In genomic region chr10:89873146-89873950, GRCm38 (mm10) we compare ENCODE assay signal across 8 mouse cellular contexts. TPM values are rescaled to one million over a fixed set of nuclear protein-coding genes. Genes with fewer than 3 reads are reported as not detected.
DNase-seq lines count a peak whose midpoint lies in the region; ATAC-seq and TF ChIP-seq lines count a peak whose summit lies in the region.

Gene Anks1b (plus strand): TSS chr10:89873509.

- peak within 1 kb of the TSS; percentile 96 for H3K4me2 ChIP-seq in embryonic facial prominence, embryonic 11.5 days (ENCODE audit: low read depth, low read length)
- H3K4me2 ChIP-seq in heart, embryonic 15.5 days: peak within 1 kb of the TSS; percentile 96
- H3K4me2 ChIP-seq in liver, embryonic 15.5 days: peak within 1 kb of the TSS; percentile 62

- no peaks in the 10 kb centered on the region for H3K79me2 ChIP-seq in C2C12 (ENCODE audit: control insufficient read depth, insufficient read depth)

- peak; percentile 10 for ATAC-seq in activated CD4-positive, CD25-positive, alpha-beta regulatory T cell, adult 4 months
- ATAC-seq in embryonic facial prominence, embryonic 11.5 days (replicated peaks; ENCODE audit: insufficient number of reproducible peaks, low FRiP score, low TSS enrichment, low read depth): peak; percentile 81
- no peak for ATAC-seq in heart, embryonic 15.5 days (replicated peaks; ENCODE audit: insufficient number of reproducible peaks, insufficient read depth, low FRiP score, low read depth)
- ATAC-seq in liver, embryonic 15.5 days (ENCODE audit: insufficient read depth): no peak

- H3K27ac ChIP-seq in embryonic facial prominence, embryonic 11.5 days (replicated peaks; ENCODE audit: low read depth, low read length): no peak within 1 kb of the TSS
- H3K27ac ChIP-seq in heart, embryonic 15.5 days: no peak within 1 kb of the TSS
- H3K27ac ChIP-seq in layer of hippocampus, adult 2 months: peak within 1 kb of the TSS; percentile 93
- H3K27ac ChIP-seq in liver, embryonic 15.5 days (replicated peaks): no peak within 1 kb of the TSS

- no peaks in the 10 kb centered on the region for H3K4me1 ChIP-seq in embryonic facial prominence, embryonic 11.5 days (ENCODE audit: control insufficient read depth, insufficient read depth, low read length)
- peaks cover 13% of the 10 kb centered on the region for H3K4me1 ChIP-seq in heart, embryonic 15.5 days (replicated peaks)
- H3K4me1 ChIP-seq in liver, embryonic 15.5 days (replicated peaks): peaks cover 5% of the 10 kb centered on the region; the same call in 1 of the 2 replicates

- no peaks in the 10 kb centered on the region for H3K27me3 ChIP-seq in C2C12 (ENCODE audit: control insufficient read depth, insufficient read depth, insufficient read length)
- H3K27me3 ChIP-seq in embryonic facial prominence, embryonic 11.5 days (ENCODE audit: control insufficient read depth, insufficient read depth, low read length): peaks cover 4% of the 10 kb centered on the region
- H3K27me3 ChIP-seq in heart, embryonic 15.5 days: peaks cover 36% of the 10 kb centered on the region
- H3K27me3 ChIP-seq in liver, embryonic 15.5 days: peaks cover 43% of the 10 kb centered on the region

- under 1% methylated on average over 45 of the region's 48 CpGs for WGBS in embryonic facial prominence, embryonic 11.5 days
- WGBS in heart, embryonic 15.5 days: under 1% methylated on average over 47 of the region's 48 CpGs
- 1% methylated on average over 48 of the region's 48 CpGs for WGBS in liver, embryonic 15.5 days (ENCODE audit: insufficient replicate concordance)

- H3K36me3 ChIP-seq in C2C12 (ENCODE audit: control insufficient read depth, insufficient read depth): no peaks in the 10 kb centered on the region
- H3K36me3 ChIP-seq in embryonic facial prominence, embryonic 11.5 days (replicated peaks; ENCODE audit: control insufficient read depth, insufficient read depth, low read depth, low read length): no peaks in the 10 kb centered on the region
- H3K36me3 ChIP-seq in heart, embryonic 15.5 days: no peaks in the 10 kb centered on the region
- no peaks in the 10 kb centered on the region for H3K36me3 ChIP-seq in liver, embryonic 15.5 days (replicated peaks)

- H3K9me3 ChIP-seq in embryonic facial prominence, embryonic 11.5 days (replicated peaks; ENCODE audit: control insufficient read depth, low read length): no peaks in the 10 kb centered on the region
- no peaks in the 10 kb centered on the region for H3K9me3 ChIP-seq in heart, embryonic 15.5 days (replicated peaks)
- H3K9me3 ChIP-seq in liver, embryonic 15.5 days (replicated peaks): no peaks in the 10 kb centered on the region

- H3K4me3 ChIP-seq in C2C12 (ENCODE audit: insufficient read depth, poor library complexity, severe bottlenecking): peak within 1 kb of the TSS; percentile 26
- peak within 1 kb of the TSS; percentile 57 for H3K4me3 ChIP-seq in embryonic facial prominence, embryonic 11.5 days (ENCODE audit: low read depth, low read length)
- peak within 1 kb of the TSS; percentile 58 for H3K4me3 ChIP-seq in heart, embryonic 15.5 days
- H3K4me3 ChIP-seq in layer of hippocampus, adult 2 months: peak within 1 kb of the TSS; percentile 69
- peak within 1 kb of the TSS; percentile 42 for H3K4me3 ChIP-seq in liver, embryonic 15.5 days (replicated peaks)

- no peak for TF ChIP-seq CTCF in C2C12 (IDR thresholded peaks at IDR 0.05; ENCODE audit: control insufficient read depth, insufficient read depth, insufficient read length)
- no peak for TF ChIP-seq CTCF in layer of hippocampus, adult 2 months (conservative IDR thresholded peaks at IDR 0.05)

- DNase-seq in embryonic facial prominence, embryonic 11.5 days (ENCODE audit: low spot score): peak; percentile 56
- peak; percentile 74 to 76 for DNase-seq in layer of hippocampus, adult 2 months (ENCODE audit: low spot score in 2 of 2)
- peak; percentile 4 for DNase-seq in ovary, postnatal 14 days (ENCODE audit: low spot score)
- no peak for DNase-seq in spleen, adult 12 weeks (ENCODE audit: low spot score)

- peak within 1 kb of the TSS; percentile 52 for H3ac ChIP-seq in C2C12 (ENCODE audit: control insufficient read depth, insufficient read length, low read depth)

- no peaks in the 10 kb centered on the region for H3K79me3 ChIP-seq in C2C12 (ENCODE audit: low read depth)

- peak within 1 kb of the TSS; percentile 56 for H3K9ac ChIP-seq in embryonic facial prominence, embryonic 11.5 days (replicated peaks; ENCODE audit: low read length)
- H3K9ac ChIP-seq in heart, embryonic 15.5 days: peak within 1 kb of the TSS; percentile 36
- H3K9ac ChIP-seq in liver, embryonic 15.5 days: no peak within 1 kb of the TSS

TF ChIP-seq in C2C12, 6 proteins besides CTCF, POLR2A, EP300 and RAD21:
- no peak for TF ChIP-seq MYOG (IDR thresholded peaks at IDR 0.05; ENCODE audit: control insufficient read depth, extremely low read depth, insufficient read length)
- no peak for TF ChIP-seq CEBPB (IDR thresholded peaks at IDR 0.05; ENCODE audit: low read depth)
- TF ChIP-seq MYOD1 (IDR thresholded peaks at IDR 0.05; ENCODE audit: control insufficient read depth, insufficient read length, low read depth): no peak
- no peak for TF ChIP-seq FOSL1 (IDR thresholded peaks at IDR 0.05; ENCODE audit: insufficient read depth, low read length, poor library complexity, severe bottlenecking)
- TF ChIP-seq USF1 (IDR thresholded peaks at IDR 0.05; ENCODE audit: low read depth): no peak
- no peak for TF ChIP-seq MAX (IDR thresholded peaks at IDR 0.05)
TF ChIP-seq in C2C12: peak in this region for 0.

RNA-seq across cellular contexts. Expression of gene Anks1b, which starts in this region (rescaled TPM):
- polyA plus RNA-seq in C2C12 (2012; fragmentation: generic; extraction: Trizol): 0.27 TPM
- under 1 TPM in 1 of 2 experiments, not detected in 1; 0.19 TPM for polyA plus RNA-seq in activated CD4-positive, CD25-positive, alpha-beta regulatory T cell, adult 4 months (2017; shearing (Covaris generic))
- 2.7 and 3.0 TPM in 2 replicates for polyA plus RNA-seq in embryonic facial prominence, embryonic 11.5 days (2014; fragmentation: Nextera tagmentation; extraction: Ambion mirVana)
- 0.44 and 0.79 TPM in 2 replicates for polyA plus RNA-seq in heart, embryonic 15.5 days (2015; fragmentation: Nextera tagmentation; extraction: Ambion mirVana)
- 100 to 1,000 TPM; 540 to 541 TPM for total RNA-seq in layer of hippocampus, adult 2 months (2021)
- 0.10 TPM in 1 of 2 replicates, not detected in the other for polyA plus RNA-seq in liver, embryonic 15.5 days (2015; fragmentation: Nextera tagmentation; extraction: Ambion mirVana)

Comparison
In these comparisons a context has a peak if more than half of its experiments do, and no peak if none do; other contexts are left out.
1. Peak in ATAC-seq in activated CD4-positive, CD25-positive, alpha-beta regulatory T cell, adult 4 months; RNA of the gene not detected or under 1 TPM.